Mouse (Mus musculus): Measurements from ENCODE around the gene Hadha.

- TF ChIP-seq CTCF (IDR thresholded peaks at IDR 0.05; ENCODE audit: low read depth, low read length) = no peak
- no peak for TF ChIP-seq POLR2A (IDR thresholded peaks at IDR 0.05; ENCODE audit: borderline replicate concordance, low read depth, low read length)
Measured at GRCm38 (mm10) chr5:30127921-30128597, 26.9 kb downstream of the Hadha start.

Measured in bone marrow macrophage, adult 2 months (primary cell).